Mouse (Mus musculus): Measurements from ENCODE around the gene Mfsd4a.

- no peak for TF ChIP-seq POLR2A (IDR thresholded peaks at IDR 0.05; ENCODE audit: insufficient read depth, low read length)
- no peak for TF ChIP-seq CTCF (IDR thresholded peaks at IDR 0.05; ENCODE audit: low read depth, low read length)
Measured at GRCm38 (mm10) chr1:132010632-132011501, 57.0 kb downstream of the Mfsd4a start.

All from ES-Bruce4 (cell line).